Mouse (Mus musculus) heart, embryonic 15.5 days (tissue): ENCODE results near the gene Tgm2. TPM values are rescaled to one million over a fixed set of nuclear protein-coding genes. Genes with fewer than 3 reads are reported as not detected.

Experiments used
- ATAC-seq: fragments of 200-750 bp; cut with Nextera tagmentation; replicated peaks from 2 replicates; pipeline ENCODE4 v1.8.0; 2017; ENCODE audit warnings: low read depth, moderate TSS enrichment; ENCODE audit not compliant: insufficient number of reproducible peaks, insufficient read depth, low FRiP score
- H3K27ac ChIP-seq: fragments of 300-500 bp; sonication (generic); 2 replicates; pipeline ENCODE4 v1.5.1; 2015; ENCODE audit warnings: mild to moderate bottlenecking, inconsistent platforms
- H3K27me3 ChIP-seq: fragments of 300-500 bp; sonication (generic); 2 replicates; pipeline ENCODE4 v1.6.1; 2015; ENCODE audit warnings: inconsistent platforms
- H3K36me3 ChIP-seq: fragments of 300-500 bp; sonication (generic); 2 replicates; pipeline ENCODE4 v1.6.1; 2015; ENCODE audit warnings: mild to moderate bottlenecking, inconsistent platforms
- H3K4me1 ChIP-seq: fragments of 300-500 bp; sonication (generic); replicated peaks from 2 replicates; pipeline ENCODE4 v1.6.1; 2015; ENCODE audit warnings: inconsistent platforms
- H3K4me2 ChIP-seq: fragments of 300-500 bp; sonication (generic); 2 replicates; pipeline ENCODE4 v1.6.1; 2015; ENCODE audit warnings: inconsistent platforms, mild to moderate bottlenecking, moderate library complexity
- H3K4me3 ChIP-seq: fragments of 300-500 bp; sonication (generic); 2 replicates; pipeline ENCODE4 v1.5.1; 2015; ENCODE audit warnings: mild to moderate bottlenecking, inconsistent platforms
- H3K9ac ChIP-seq: fragments of 300-500 bp; sonication (generic); 2 replicates; pipeline ENCODE4 v1.6.1; 2015; ENCODE audit warnings: mild to moderate bottlenecking, inconsistent platforms
- H3K9me3 ChIP-seq: fragments of 300-500 bp; sonication (generic); replicated peaks from 2 replicates; pipeline ENCODE4 v1.6.1; 2016; ENCODE audit warnings: inconsistent platforms
- WGBS: fragments of 180-500 bp; shearing (Covaris S2); methylation state at CpG from one replicate; pipeline ENCODE4 v1.1.7; 2015; ENCODE audit warnings: mixed read lengths; 5-methylcytosine and 5-hydroxymethylcytosine counted together
- polyA plus RNA-seq: library from polyadenylated mRNA; unstranded; fragments of >200 nt; fragmentation: Nextera tagmentation; extraction: Ambion mirVana; gene quantifications from 2 replicates; pipeline ENCODE4 v1.2.1, GENCODE M21; 2015

Gene Tgm2
- polyA plus RNA-seq, 1 experiment from 2014 or later: 208 TPM

- 11% methylated on average over 9 of the region's 9 CpGs for WGBS
- Histone ChIP-seq H3K36me3 (peaks cover 22% of the 10 kb centered on the region), H3K9ac (peak overlapping the region; percentile 27), H3K9me3 (no peaks in the 10 kb centered on the region), H3K4me1 (peaks cover 51% of the 10 kb centered on the region), H3K27me3 (no peaks in the 10 kb centered on the region), H3K4me2 (peak overlapping the region; percentile 36), H3K27ac (peak overlapping the region; percentile 71), H3K4me3 (no peak overlapping the region; the same call in 1 of the 2 replicates)
- peak; percentile 62 for ATAC-seq
These were observed 32.5 kb downstream of the Tgm2 start for GRCm38 (mm10) chr2:158113591-158114257.

- no peaks in the 10 kb centered on the region for H3K36me3 ChIP-seq
- peak overlapping the region; percentile 66 for H3K27ac ChIP-seq
- no peaks in the 10 kb centered on the region for H3K9me3 ChIP-seq
- no peak for ATAC-seq
- no peaks in the 10 kb centered on the region for H3K27me3 ChIP-seq
- WGBS: 41% methylated on average over 8 of the region's 8 CpGs
- H3K4me3 ChIP-seq: no peak overlapping the region
- H3K4me1 ChIP-seq: peaks cover 39% of the 10 kb centered on the region
- no peak overlapping the region for H3K9ac ChIP-seq
- H3K4me2 ChIP-seq: no peak overlapping the region
These were observed 36.7 kb downstream of the Tgm2 start for GRCm38 (mm10) chr2:158109516-158109915.

GRCm38 (mm10) chr2:158106947-158107587, 39.2 kb downstream of the Tgm2 start:
- no peak overlapping the region for H3K4me2 ChIP-seq
- ATAC-seq: peak; percentile 70
- peaks cover 23% of the 10 kb centered on the region for H3K4me1 ChIP-seq
- no peaks in the 10 kb centered on the region for H3K36me3 ChIP-seq
- H3K9me3 ChIP-seq: no peaks in the 10 kb centered on the region
- no peak overlapping the region for H3K4me3 ChIP-seq
- no peaks in the 10 kb centered on the region for H3K27me3 ChIP-seq
- peak overlapping the region; percentile 47 for H3K27ac ChIP-seq
- WGBS: 23% methylated on average over 6 of the region's 6 CpGs
- H3K9ac ChIP-seq: no peak overlapping the region

GRCm38 (mm10) chr2:158105605-158106004, 40.6 kb downstream of the Tgm2 start:
- no peak for ATAC-seq
- Histone ChIP-seq H3K27ac (no peak overlapping the region), H3K4me3 (no peak overlapping the region), H3K4me2 (no peak overlapping the region), H3K9ac (no peak overlapping the region), H3K4me1 (peaks cover 23% of the 10 kb centered on the region), H3K36me3 (no peaks in the 10 kb centered on the region), H3K27me3 (no peaks in the 10 kb centered on the region), H3K9me3 (no peaks in the 10 kb centered on the region)
- WGBS: 72% methylated on average over 6 of the region's 6 CpGs

- Histone ChIP-seq H3K9me3 (no peaks in the 10 kb centered on the region), H3K27me3 (no peaks in the 10 kb centered on the region), H3K27ac (no peak overlapping the region), H3K4me1 (peaks cover 22% of the 10 kb centered on the region), H3K4me2 (no peak overlapping the region), H3K9ac (no peak overlapping the region), H3K36me3 (no peaks in the 10 kb centered on the region), H3K4me3 (no peak overlapping the region)
- 89% methylated on average over 6 of the region's 6 CpGs for WGBS
- no peak for ATAC-seq
These were observed 41.3 kb downstream of the Tgm2 start for GRCm38 (mm10) chr2:158104966-158105365.

- H3K4me2 ChIP-seq: no peak overlapping the region
- no peak overlapping the region for H3K27ac ChIP-seq
- ATAC-seq: no peak
- H3K9ac ChIP-seq: no peak overlapping the region
- 67% methylated on average over 5 of the region's 5 CpGs for WGBS
- H3K4me3 ChIP-seq: no peak overlapping the region
- H3K27me3 ChIP-seq: no peaks in the 10 kb centered on the region
- H3K36me3 ChIP-seq: no peaks in the 10 kb centered on the region
- H3K4me1 ChIP-seq: peaks cover 2% of the 10 kb centered on the region
- no peaks in the 10 kb centered on the region for H3K9me3 ChIP-seq
These were observed 44.5 kb downstream of the Tgm2 start for GRCm38 (mm10) chr2:158101768-158102167.

GRCm38 (mm10) chr2:158099537-158099936, 46.7 kb downstream of the Tgm2 start:
- no peak overlapping the region for H3K4me2 ChIP-seq
- no peaks in the 10 kb centered on the region for H3K36me3 ChIP-seq
- H3K4me3 ChIP-seq: no peak overlapping the region
- 72% methylated on average over 3 of the region's 3 CpGs for WGBS
- no peak for ATAC-seq
- H3K4me1 ChIP-seq: peaks cover 14% of the 10 kb centered on the region
- H3K9ac ChIP-seq: no peak overlapping the region
- H3K9me3 ChIP-seq: no peaks in the 10 kb centered on the region
- no peaks in the 10 kb centered on the region for H3K27me3 ChIP-seq
- H3K27ac ChIP-seq: no peak overlapping the region

- H3K36me3 ChIP-seq: no peaks in the 10 kb centered on the region
- no peak overlapping the region for H3K4me3 ChIP-seq
- 79% methylated on average over 5 of the region's 5 CpGs for WGBS
- H3K4me2 ChIP-seq: no peak overlapping the region
- no peaks in the 10 kb centered on the region for H3K9me3 ChIP-seq
- no peak overlapping the region for H3K27ac ChIP-seq
- H3K27me3 ChIP-seq: no peaks in the 10 kb centered on the region
- no peak for ATAC-seq
- no peak overlapping the region for H3K9ac ChIP-seq
- H3K4me1 ChIP-seq: peaks cover 22% of the 10 kb centered on the region
These were observed 47.5 kb downstream of the Tgm2 start for GRCm38 (mm10) chr2:158098730-158099129.

GRCm38 (mm10) chr2:158097071-158097470, 49.2 kb downstream of the Tgm2 start:
- no peak overlapping the region for H3K4me3 ChIP-seq
- 75% methylated on average over 5 of the region's 5 CpGs for WGBS
- ATAC-seq: no peak
- no peak overlapping the region for H3K9ac ChIP-seq
- no peaks in the 10 kb centered on the region for H3K27me3 ChIP-seq
- no peak overlapping the region for H3K27ac ChIP-seq
- H3K4me1 ChIP-seq: peaks cover 29% of the 10 kb centered on the region
- H3K9me3 ChIP-seq: no peaks in the 10 kb centered on the region
- no peak overlapping the region for H3K4me2 ChIP-seq
- H3K36me3 ChIP-seq: no peaks in the 10 kb centered on the region

GRCm38 (mm10) chr2:158094846-158095245, 51.4 kb downstream of the Tgm2 start:
- Histone ChIP-seq H3K27ac (no peak overlapping the region), H3K36me3 (no peaks in the 10 kb centered on the region), H3K4me3 (no peak overlapping the region), H3K4me2 (no peak overlapping the region), H3K4me1 (peaks cover 29% of the 10 kb centered on the region), H3K9me3 (no peaks in the 10 kb centered on the region), H3K27me3 (no peaks in the 10 kb centered on the region), H3K9ac (no peak overlapping the region)
- WGBS: 51% methylated on average over 5 of the region's 5 CpGs
- ATAC-seq: 0 out of 2 replicates have a peak, but pooled peaks have one; percentile 15

GRCm38 (mm10) chr2:158094300-158094699, 51.9 kb downstream of the Tgm2 start:
- Histone ChIP-seq H3K27me3 (no peaks in the 10 kb centered on the region), H3K36me3 (no peaks in the 10 kb centered on the region), H3K4me1 (peaks cover 29% of the 10 kb centered on the region), H3K9ac (no peak overlapping the region), H3K4me3 (no peak overlapping the region), H3K9me3 (no peaks in the 10 kb centered on the region), H3K4me2 (no peak overlapping the region), H3K27ac (peak overlapping the region; percentile 54)
- ATAC-seq: no peak
- 61% methylated on average over 7 of the region's 7 CpGs for WGBS

GRCm38 (mm10) chr2:158093345-158093744, 52.9 kb downstream of the Tgm2 start:
- no peak overlapping the region for H3K4me3 ChIP-seq
- WGBS: 52% methylated on average over 5 of the region's 5 CpGs
- no peaks in the 10 kb centered on the region for H3K9me3 ChIP-seq
- no peak overlapping the region for H3K9ac ChIP-seq
- H3K4me2 ChIP-seq: no peak overlapping the region
- no peak overlapping the region for H3K27ac ChIP-seq
- no peaks in the 10 kb centered on the region for H3K27me3 ChIP-seq
- ATAC-seq: no peak; the same call in 1 of the 2 replicates
- peaks cover 29% of the 10 kb centered on the region for H3K4me1 ChIP-seq
- H3K36me3 ChIP-seq: no peaks in the 10 kb centered on the region
